Comparison of ENCODE assay signal across 24 mouse cellular contexts in the genomic region with DNA sequence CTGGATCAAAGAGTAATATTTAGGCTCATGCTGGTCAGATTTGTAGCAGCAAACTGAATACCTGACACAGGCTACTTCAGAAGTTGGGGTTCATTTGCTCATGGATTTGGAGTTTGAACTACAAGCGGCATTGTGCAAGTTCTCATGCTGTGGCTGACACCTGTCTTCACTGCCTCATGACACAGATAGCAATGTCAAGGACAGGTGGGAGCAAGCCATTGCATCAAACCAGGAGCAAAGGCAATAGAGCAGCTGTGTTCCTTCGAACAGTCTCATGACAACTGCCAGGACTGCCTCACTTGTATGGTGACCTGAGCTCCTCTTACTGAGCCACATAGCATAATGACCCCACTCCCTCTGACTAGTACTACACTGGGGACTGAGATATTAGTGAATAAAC.
"Had no signal": no experiment of that assay in that cellular context is flagged by ENCODE, and none has a peak within 500 bp of the region (broad histone marks: within the 10 kb centered on the region; RNA-seq: fewer than 3 reads in every experiment).

No protein-coding gene starts in this region.

- H3K9me3 ChIP-seq: intestine, embryonic 15.5 days; kidney, embryonic 15.5 days; limb, embryonic 10.5 days; limb, embryonic 13.5 days; midbrain, embryonic 12.5 days; midbrain, embryonic 15.5 days; neural tube, embryonic 13.5 days; stomach, embryonic 15.5 days had no signal

- H3K4me3 ChIP-seq: intestine, embryonic 15.5 days; kidney, embryonic 15.5 days; layer of hippocampus, adult 2 months; limb, embryonic 10.5 days; limb, embryonic 13.5 days; midbrain, embryonic 12.5 days; midbrain, embryonic 15.5 days; neural tube, embryonic 13.5 days; stomach, embryonic 15.5 days had no signal

- ATAC-seq: intestine, embryonic 15.5 days; lung, postnatal 0 days; midbrain, embryonic 15.5 days had no signal

- H3K27ac ChIP-seq: intestine, embryonic 15.5 days; kidney, embryonic 15.5 days; layer of hippocampus, adult 2 months; limb, embryonic 10.5 days; limb, embryonic 13.5 days; liver, embryonic 14.5 days; macrophage; midbrain, embryonic 12.5 days; midbrain, embryonic 15.5 days; neural tube, embryonic 13.5 days; stomach, embryonic 15.5 days had no signal

- H3K4me2 ChIP-seq: intestine, embryonic 15.5 days; kidney, embryonic 15.5 days; limb, embryonic 13.5 days; lung, embryonic 14.5 days; midbrain, embryonic 12.5 days; midbrain, embryonic 15.5 days; neural tube, embryonic 13.5 days; stomach, embryonic 15.5 days had no signal

- H3K9ac ChIP-seq: intestine, embryonic 15.5 days; kidney, embryonic 15.5 days; limb, embryonic 13.5 days; liver, embryonic 14.5 days; lung, embryonic 14.5 days; midbrain, embryonic 12.5 days; midbrain, embryonic 15.5 days; neural tube, embryonic 13.5 days; stomach, embryonic 15.5 days had no signal

- DNase-seq: kidney, adult 11 months; kidney, adult 8-10 months; kidney, postnatal 14 days; kidney, postnatal 4 days; layer of hippocampus, adult 9-11 months; lung, embryonic 14.5 days; retina, postnatal 1 day; right cerebral cortex, postnatal 25 days; spleen, adult 18-20 months; thymus, adult 2 months; thymus, postnatal 14 days; thymus, postnatal 4 days had no signal

- H3K27me3 ChIP-seq: intestine, embryonic 15.5 days; kidney, embryonic 15.5 days; limb, embryonic 13.5 days; midbrain, embryonic 12.5 days; midbrain, embryonic 15.5 days; neural tube, embryonic 13.5 days; stomach, embryonic 15.5 days had no signal

- H3K36me3 ChIP-seq: intestine, embryonic 15.5 days; kidney, embryonic 15.5 days; limb, embryonic 10.5 days; limb, embryonic 13.5 days; midbrain, embryonic 12.5 days; midbrain, embryonic 15.5 days; neural tube, embryonic 13.5 days; stomach, embryonic 15.5 days had no signal

- H3K4me1 ChIP-seq: intestine, embryonic 15.5 days; kidney, embryonic 15.5 days; midbrain, embryonic 12.5 days; midbrain, embryonic 15.5 days had no signal
